Mouse (Mus musculus) right cerebral cortex, postnatal 10 days (tissue): ENCODE measurements around the gene Ak4.
"Not testable (repeated sequence)": the region's sequence is repeated elsewhere in the genome, so short reads cannot be mapped to it uniquely, and the experiment has no call there.

Experiments used
- DNase-seq, 2 experiments: peaks; one replicate each; pipeline ENCODE4 v3.0.0; 2021; ENCODE audit warnings: low spot score in 2 of 2

Ak4 gene

GRCm38 (mm10) chr4:101423571-101423970, 4.5 kb downstream of the Ak4 start:
- no peak for DNase-seq

- DNase-seq = no peak
Measured at GRCm38 (mm10) chr4:101424495-101424894, 5.4 kb downstream of the Ak4 start.

- DNase-seq = no peak
Measured at GRCm38 (mm10) chr4:101425119-101425518, 6.0 kb downstream of the Ak4 start.

- DNase-seq = no peak
Measured at GRCm38 (mm10) chr4:101425666-101426065, 6.6 kb downstream of the Ak4 start.

GRCm38 (mm10) chr4:101426566-101426965, 7.5 kb downstream of the Ak4 start:
- DNase-seq = no peak

- no peak for DNase-seq
Measured at GRCm38 (mm10) chr4:101427886-101428680, 9.0 kb downstream of the Ak4 start.

GRCm38 (mm10) chr4:101429073-101429472, 10.0 kb downstream of the Ak4 start:
- no peak for DNase-seq

- DNase-seq = no peak
Measured at GRCm38 (mm10) chr4:101430000-101430399, 10.9 kb downstream of the Ak4 start.

GRCm38 (mm10) chr4:101436761-101437512, 17.9 kb downstream of the Ak4 start:
- DNase-seq = peak; percentile 90 to 92

- DNase-seq = no peak
Measured at GRCm38 (mm10) chr4:101438271-101438670, 19.2 kb downstream of the Ak4 start.

- peak; percentile 45 to 53 for DNase-seq
Measured at GRCm38 (mm10) chr4:101439738-101440389, 20.8 kb downstream of the Ak4 start.

- no peak for DNase-seq
Measured at GRCm38 (mm10) chr4:101442791-101443190, 23.7 kb downstream of the Ak4 start.

- no peak for DNase-seq
Measured at GRCm38 (mm10) chr4:101443419-101443991, 24.4 kb downstream of the Ak4 start.

- DNase-seq = no peak
Measured at GRCm38 (mm10) chr4:101445660-101446059, 26.6 kb downstream of the Ak4 start.

GRCm38 (mm10) chr4:101446606-101447005, 27.5 kb downstream of the Ak4 start:
- DNase-seq = not testable (repeated sequence)

GRCm38 (mm10) chr4:101448701-101449100, 29.6 kb downstream of the Ak4 start:
- no peak for DNase-seq

GRCm38 (mm10) chr4:101449344-101449743, 30.3 kb downstream of the Ak4 start:
- DNase-seq = no peak

GRCm38 (mm10) chr4:101450150-101450780, 31.2 kb downstream of the Ak4 start:
- DNase-seq = peak; percentile 86 to 94

- no peak for DNase-seq
Measured at GRCm38 (mm10) chr4:101451089-101451488, 32.0 kb downstream of the Ak4 start.

- no peak for DNase-seq
Measured at GRCm38 (mm10) chr4:101452829-101453228, 33.8 kb downstream of the Ak4 start.

- DNase-seq = no peak
Measured at GRCm38 (mm10) chr4:101457176-101457575, 38.1 kb downstream of the Ak4 start.

- peak; percentile 53 to 70 for DNase-seq
Measured at GRCm38 (mm10) chr4:101458341-101458740, 39.3 kb downstream of the Ak4 start.
